Mouse (Mus musculus) CD8-positive naive resting alpha-beta T cell, adult 57 days (primary cell): ENCODE data around the gene Arsg. TPM values are rescaled to one million over a fixed set of nuclear protein-coding genes. Genes with fewer than 3 reads are reported as not detected.

Source experiments
- total RNA-seq: library from RNA; stranded (reverse); gene quantifications from one replicate; pipeline ENCODE4 v1.2.4, GENCODE M21; 2023

The Arsg gene
- 3.2 TPM for total RNA-seq

DNA sequence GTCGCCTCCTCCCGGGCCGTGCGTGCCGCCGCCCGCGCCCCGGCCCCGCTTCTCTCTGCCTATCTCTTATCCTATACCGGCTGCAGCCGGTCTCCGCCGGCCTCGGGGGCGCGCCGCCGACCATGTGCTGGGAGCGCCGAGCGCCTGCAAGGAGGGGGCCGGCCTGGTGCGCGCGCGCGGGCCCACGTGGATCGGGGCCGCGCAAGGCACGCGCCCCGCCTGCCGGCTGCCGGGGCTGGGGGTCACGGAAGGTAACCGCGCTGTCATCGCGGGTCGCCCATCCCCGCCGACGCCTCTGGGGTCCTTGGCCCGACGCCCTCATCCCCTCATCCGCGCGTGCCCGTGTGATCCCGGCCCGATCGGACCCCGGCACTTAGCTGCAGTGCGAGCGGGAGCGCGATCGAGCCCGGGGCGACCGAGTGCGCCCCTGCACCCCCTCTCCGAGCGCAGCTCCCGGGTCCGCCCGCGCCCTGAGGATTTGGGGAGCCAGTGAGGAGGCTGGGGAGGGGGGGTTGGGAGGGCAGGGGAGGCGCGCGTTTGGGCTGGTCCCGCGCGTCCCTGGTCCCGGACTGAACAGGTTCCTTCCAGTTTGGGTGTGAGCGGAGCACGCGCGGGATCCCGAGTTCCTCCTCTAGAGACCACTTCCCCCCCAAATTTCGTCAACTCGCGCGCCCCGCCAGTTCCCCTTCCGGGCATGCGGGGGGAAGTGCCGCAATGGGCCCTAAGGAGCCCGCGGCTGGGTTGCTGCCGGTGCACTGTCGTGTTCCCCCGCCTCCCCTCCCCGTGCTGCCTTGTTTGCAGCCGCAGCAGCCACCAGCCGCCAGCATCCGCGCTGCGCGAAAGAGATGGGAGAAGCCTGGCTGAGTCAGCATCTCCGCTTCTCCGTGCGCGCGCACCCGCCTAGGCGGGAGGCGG, at the start of gene Arsg, which contains the start of gene Slc16a6:
Gene Arsg, plus strand, starts transcription at position 204 of the 915 bp plus-strand sequence.
Gene Slc16a6, minus strand, starts transcription at position 428 of the 915 bp plus-strand sequence.

DNA sequence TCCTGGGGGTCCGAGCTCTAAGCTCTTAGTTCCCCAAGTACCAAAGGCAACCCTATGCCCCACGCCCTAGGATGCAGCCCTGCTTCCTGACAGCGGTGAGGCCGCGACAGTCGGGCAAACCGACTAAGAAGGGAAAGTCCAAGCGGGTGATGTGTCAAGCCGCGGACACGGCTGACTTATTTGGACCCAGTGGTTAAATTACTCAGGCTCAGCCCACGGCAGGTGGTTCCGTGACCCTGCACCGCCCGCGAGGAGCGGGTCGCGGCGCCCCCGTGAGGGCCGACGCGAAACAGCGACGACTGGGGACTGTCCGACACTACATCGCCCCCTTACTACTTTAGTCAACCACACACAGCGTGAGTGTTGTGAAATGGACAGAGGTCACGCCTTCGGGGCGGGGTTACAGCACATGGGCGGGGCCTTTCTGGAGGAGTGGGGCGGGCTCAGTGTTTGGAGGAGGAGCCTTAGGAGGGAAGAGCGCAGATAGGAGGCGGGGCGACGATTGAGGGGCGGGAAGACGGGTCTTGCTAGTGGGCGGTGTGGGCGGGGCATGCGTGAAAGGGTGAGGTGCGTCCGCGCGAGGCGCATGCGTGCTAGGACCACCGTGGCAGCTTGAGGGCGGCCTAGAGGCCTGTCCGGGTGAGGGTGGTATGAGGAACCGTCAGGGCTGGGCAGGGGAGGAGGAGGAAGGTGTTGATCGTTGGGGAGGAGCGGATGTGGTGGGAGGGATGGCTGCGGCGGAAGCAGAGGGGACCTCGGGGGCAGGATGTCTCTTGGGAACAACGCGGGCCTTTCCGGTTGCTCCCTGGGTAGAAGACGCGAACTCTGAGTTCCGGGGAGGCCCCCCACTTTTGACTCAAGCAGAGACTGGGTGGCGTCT, 47.5 kb upstream of the Arsg start, which contains the start of gene Amz2:
Gene Amz2, plus strand, starts transcription at position 555 of the 880 bp plus-strand sequence.

DNA sequence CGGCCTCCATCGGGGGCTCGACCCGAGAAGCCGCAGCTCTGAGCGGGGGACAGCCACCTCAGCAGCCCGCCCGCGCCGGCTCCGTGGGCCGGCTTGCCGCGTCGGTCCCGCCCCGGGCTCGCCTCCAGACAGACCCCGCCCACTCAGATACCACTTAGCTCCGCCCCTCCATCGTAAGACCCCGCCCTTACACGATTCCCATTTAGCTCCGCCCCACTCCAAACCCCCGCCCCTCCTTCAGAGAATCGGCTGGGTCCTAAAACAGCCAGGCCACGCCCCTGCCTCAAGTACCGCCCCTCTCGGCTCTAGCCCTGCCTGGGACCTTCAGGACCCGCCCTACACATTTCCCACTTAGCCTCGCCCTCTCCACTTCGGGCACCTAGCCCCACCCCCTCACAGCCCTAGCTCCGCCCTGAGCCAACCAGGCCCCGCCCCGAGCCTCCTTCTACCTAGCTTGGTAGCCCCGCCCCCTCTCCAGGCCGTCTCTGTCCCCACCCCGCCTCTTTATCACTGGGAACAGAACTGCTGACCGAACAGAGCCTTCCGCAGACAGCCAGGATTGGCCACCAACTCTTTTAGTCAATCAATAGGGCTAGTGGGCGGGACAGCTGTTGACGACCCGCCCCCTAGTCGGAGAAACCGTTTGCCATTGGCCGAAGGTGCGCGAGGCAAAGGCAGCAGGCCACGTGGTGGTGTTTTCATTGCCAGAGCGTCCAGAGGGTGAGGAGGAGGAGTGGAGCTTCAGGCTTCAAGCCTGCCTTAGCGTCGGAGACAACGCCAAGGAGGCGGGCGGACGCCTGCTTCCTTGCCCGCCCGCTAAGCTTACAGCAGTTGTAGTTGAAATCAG, 138.4 kb downstream of the Arsg start, which contains the start of gene Wipi1:
Gene Wipi1, minus strand, starts transcription at position 665 of the 847 bp plus-strand sequence.

Other genes starting within 250 kb of the Arsg start
- not detected for gene Rgs9, start 175.2 kb upstream of the Arsg start, total RNA-seq
- 95.8 TPM for gene Gna13, start 110.5 kb upstream of the Arsg start, total RNA-seq
- 0.80 TPM for gene 9930022D16Rik, start 59.5 kb upstream of the Arsg start, total RNA-seq
- gene Amz2, start 47.4 kb upstream of the Arsg start, total RNA-seq = 32.6 TPM
- 57.1 TPM for gene Slc16a6, start 224 bp downstream of the Arsg start, total RNA-seq
- gene Wipi1, start 138.6 kb downstream of the Arsg start, total RNA-seq = 1.0 TPM
- gene Prkar1a, start 176.0 kb downstream of the Arsg start, total RNA-seq = 348 TPM
- not detected for gene Fam20a, start 248.9 kb downstream of the Arsg start, total RNA-seq